Mouse (Mus musculus): ENCODE results near the gene Ipo7. TPM values are rescaled to one million over a fixed set of nuclear protein-coding genes. Genes with fewer than 3 reads are reported as not detected.

Ipo7 gene
- polyA plus RNA-seq (2012; rRNA removed), result 25.3 and 27.9 TPM in 2 replicates

DNA sequence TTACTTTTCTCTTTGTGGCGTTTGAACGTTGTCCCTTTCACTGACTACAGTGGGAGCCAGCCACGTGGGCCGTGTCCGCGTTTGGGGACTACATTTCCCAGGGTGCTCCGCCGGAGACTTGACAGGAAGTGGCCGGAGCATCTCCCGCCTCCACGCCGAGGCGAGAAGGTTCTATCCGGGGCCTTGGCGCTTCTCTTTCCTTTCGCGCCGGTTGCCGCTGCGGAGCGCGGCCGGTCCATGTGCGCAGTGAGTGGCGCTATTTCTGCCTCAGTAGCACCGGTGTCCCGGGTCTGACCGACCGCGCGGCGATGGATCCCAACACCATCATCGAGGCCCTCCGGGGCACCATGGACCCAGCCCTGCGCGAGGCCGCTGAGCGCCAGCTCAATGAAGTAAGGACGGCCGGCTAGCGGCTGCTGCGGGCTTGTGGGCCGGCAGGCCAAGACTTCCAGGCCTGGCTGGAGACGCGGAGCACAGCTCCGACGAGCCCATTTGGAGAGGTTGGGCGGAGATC lies at the start of gene Ipo7:
Gene Ipo7, plus strand, starts transcription at position 158 of the 514 bp plus-strand sequence.

DNA sequence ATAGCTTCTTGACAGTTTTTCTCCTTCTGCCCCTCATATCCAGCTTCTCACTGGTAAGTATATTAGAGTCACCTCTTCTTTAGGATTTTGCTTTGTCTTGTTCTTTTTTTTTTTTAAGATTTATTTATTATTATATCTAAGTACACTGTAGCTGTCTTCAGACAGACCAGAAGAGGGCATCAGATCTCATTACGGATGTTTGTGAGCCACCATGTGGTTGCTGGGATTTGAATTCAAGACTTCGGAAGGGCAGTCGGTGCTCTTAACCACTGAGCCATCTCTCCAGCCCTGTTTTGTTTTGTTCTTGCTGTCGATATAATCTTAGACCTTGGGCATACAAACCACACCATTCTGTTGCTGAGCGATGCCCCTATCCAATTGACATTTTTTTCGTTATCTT lies 31.3 kb upstream of the Ipo7 start, which contains the start of gene Tmem41b:
Gene Tmem41b, minus strand, starts transcription at position 155 of the 400 bp plus-strand sequence.

DNA sequence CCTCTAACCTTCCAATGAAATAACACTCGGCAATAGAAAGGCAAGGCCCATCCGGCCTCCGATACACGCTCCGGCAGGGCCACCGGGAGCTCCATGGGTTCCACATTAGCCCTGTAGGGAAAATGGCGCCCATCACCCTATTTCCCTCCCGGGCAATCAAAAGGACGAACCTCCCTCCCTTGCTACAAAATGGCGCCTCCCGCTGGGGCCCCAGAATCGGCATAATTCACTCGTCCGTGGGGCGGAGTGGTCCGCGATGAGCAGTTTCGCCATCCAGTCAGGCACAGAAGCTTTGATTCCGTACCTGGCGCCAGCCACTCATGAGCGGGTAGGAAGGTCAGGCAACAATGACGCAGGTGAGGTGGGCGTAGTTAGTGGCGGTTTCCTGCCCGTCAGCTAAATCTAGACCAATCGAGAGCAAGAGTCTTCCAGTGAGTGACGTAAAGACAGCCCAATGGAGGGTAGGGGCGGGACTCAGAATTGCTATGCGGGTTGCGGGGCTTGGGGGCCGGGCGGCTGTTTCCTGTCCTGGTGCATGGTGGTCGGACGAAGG lies 43.2 kb downstream of the Ipo7 start, which contains the start of gene Zfp143:
Gene Zfp143, plus strand, starts transcription at position 19 of the 553 bp plus-strand sequence.

Other genes with a start within 250 kb of the Ipo7 start
- gene Nrip3, start 236.2 kb upstream of the Ipo7 start, polyA plus RNA-seq (2012; rRNA removed), result 0.25 and 0.29 TPM in 2 replicates
- 0.02 TPM in 2 replicates for gene Scube2, start 152.6 kb upstream of the Ipo7 start, polyA plus RNA-seq (2012; rRNA removed)
- 13.2 and 13.6 TPM in 2 replicates for gene Dennd5a, start 57.8 kb upstream of the Ipo7 start, polyA plus RNA-seq (2012; rRNA removed)
- gene Tmem41b, start 31.3 kb upstream of the Ipo7 start, polyA plus RNA-seq (2012; rRNA removed), result 14.6 and 16.4 TPM in 2 replicates
- gene Zfp143, start 42.9 kb downstream of the Ipo7 start, polyA plus RNA-seq (2012; rRNA removed), result 8.0 and 8.3 TPM in 2 replicates
- 8.7 and 10.2 TPM in 2 replicates for gene Wee1, start 103.8 kb downstream of the Ipo7 start, polyA plus RNA-seq (2012; rRNA removed)
- 5.5 and 6.1 TPM in 2 replicates for gene Swap70, start 203.4 kb downstream of the Ipo7 start, polyA plus RNA-seq (2012; rRNA removed)